In the genomic region with DNA sequence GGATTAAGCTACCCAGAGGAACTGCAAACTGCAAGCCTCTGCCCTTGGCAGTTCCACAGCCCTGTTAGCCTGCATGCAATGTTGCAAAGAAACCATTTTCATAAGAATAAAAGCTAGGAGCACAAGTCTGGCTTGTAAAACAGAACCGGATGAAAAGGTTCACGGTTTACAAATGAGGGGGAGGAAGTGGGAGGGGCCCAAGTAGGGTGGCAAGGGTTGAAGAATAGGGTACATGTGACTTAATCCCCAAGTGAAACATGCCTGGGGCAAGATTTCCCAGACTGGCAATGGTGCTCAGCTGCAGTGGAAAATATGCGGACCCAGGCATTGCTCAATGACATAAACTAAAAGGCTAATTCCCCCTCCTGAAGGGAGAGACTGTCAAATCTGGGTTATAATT, we compare ENCODE assay signal across 11 mouse cellular contexts. TPM values are rescaled to one million over a fixed set of nuclear protein-coding genes. Genes with fewer than 3 reads are reported as not detected.
DNase-seq lines count a peak whose midpoint lies in the region; ATAC-seq lines count a peak whose summit lies in the region.
"Had no signal": no experiment of that assay in that cellular context is flagged by ENCODE, and none has a peak within 500 bp of the region (broad histone marks: within the 10 kb centered on the region; RNA-seq: fewer than 3 reads in every experiment).

No protein-coding gene starts in this region.

- H3K9ac ChIP-seq in kidney, embryonic 15.5 days, result no peak overlapping the region
- H3K9ac ChIP-seq: embryonic facial prominence, embryonic 15.5 days; liver, embryonic 13.5 days; neural tube, embryonic 13.5 days had no signal

- no peaks in the 10 kb centered on the region for H3K9me3 ChIP-seq in kidney, embryonic 15.5 days (replicated peaks)
- H3K9me3 ChIP-seq: embryonic facial prominence, embryonic 15.5 days; liver, embryonic 13.5 days; neural tube, embryonic 13.5 days had no signal

- H3K4me2 ChIP-seq in kidney, embryonic 15.5 days, result no peak overlapping the region
- H3K4me2 ChIP-seq: embryonic facial prominence, embryonic 15.5 days; liver, embryonic 13.5 days; neural tube, embryonic 13.5 days had no signal

- H3K27ac ChIP-seq in kidney, embryonic 15.5 days, result no peak overlapping the region
- H3K27ac ChIP-seq: embryonic facial prominence, embryonic 15.5 days; liver, embryonic 13.5 days; neural tube, embryonic 13.5 days had no signal

- H3K4me1 ChIP-seq in kidney, embryonic 15.5 days, result 0 out of 2 replicates have a peak, but pooled peaks cover 3% of the 10 kb centered on the region
- H3K4me1 ChIP-seq: embryonic facial prominence, embryonic 15.5 days; liver, embryonic 13.5 days had no signal

- no peaks in the 10 kb centered on the region for H3K36me3 ChIP-seq in kidney, embryonic 15.5 days
- H3K36me3 ChIP-seq: embryonic facial prominence, embryonic 15.5 days; liver, embryonic 13.5 days; neural tube, embryonic 13.5 days had no signal

- no peaks in the 10 kb centered on the region for H3K27me3 ChIP-seq in kidney, embryonic 15.5 days
- H3K27me3 ChIP-seq: embryonic facial prominence, embryonic 15.5 days; liver, embryonic 13.5 days; neural tube, embryonic 13.5 days had no signal

- 39% methylated on average over 3 of the region's 3 CpGs for WGBS in kidney, embryonic 15.5 days

- peak; percentile 18 for DNase-seq in adrenal gland, adult 2 months
- DNase-seq in adrenal gland, adult (ENCODE audit: inconsistent age in 2 of 2, low spot score in 1 of 2), result no peak
- peak; percentile 9 for DNase-seq in kidney, adult 18-20 months
- peak; percentile 70 for DNase-seq in ZHBTc4 (ENCODE audit: low read depth, low spot score)
- peak; percentile 29 to 57 for DNase-seq in kidney, postnatal 25 days
- no peak for DNase-seq in right cerebral cortex, postnatal 36 days (ENCODE audit: low spot score in 2 of 2)
- DNase-seq: liver, embryonic 13.5 days had no signal

- no peak overlapping the region for H3K4me3 ChIP-seq in kidney, embryonic 15.5 days (replicated peaks)
- H3K4me3 ChIP-seq: embryonic facial prominence, embryonic 15.5 days; liver, embryonic 13.5 days; neural tube, embryonic 13.5 days had no signal

- no peak for ATAC-seq in kidney, embryonic 15.5 days (replicated peaks; ENCODE audit: low FRiP score)
- ATAC-seq in frontal cortex, adult (ENCODE audit: low TSS enrichment), result no peak

RNA-seq across cellular contexts. Expression of a gene that starts 34.6 kb away (rescaled TPM):
- 10 to 100 TPM; 13.9 to 14.7 TPM for total RNA-seq in adrenal gland, adult 2 months (2021)
- polyA plus RNA-seq in adrenal gland, adult 2 months (2012; rRNA removed), result 0.36 and 0.37 TPM in 2 replicates
- 0.15 and 0.42 TPM in 2 replicates for polyA plus RNA-seq in kidney, embryonic 15.5 days (2015; fragmentation: Nextera tagmentation; extraction: Ambion mirVana)

Comparison
In these comparisons a context has a peak if more than half of its experiments do, and no peak if none do; other contexts are left out.
1. DNase-seq: peak in adrenal gland, adult 2 months (single experiment), kidney, adult 18-20 months (single experiment), ZHBTc4 (single experiment) and kidney, postnatal 25 days (2 of 2); none in adrenal gland, adult (0 of 2) and right cerebral cortex, postnatal 36 days (0 of 2).